Mouse (Mus musculus): Measurements from ENCODE around the gene Morn3.

The Morn3 gene

GRCm38 (mm10) chr5:123024312-123024711 lies 22.5 kb downstream of the Morn3 start:
- no peak for DNase-seq (ENCODE audit: low read depth, low spot score)

GRCm38 (mm10) chr5:123023049-123023448 lies 23.8 kb downstream of the Morn3 start:
- DNase-seq (ENCODE audit: low read depth, low spot score), result no peak

DNA sequence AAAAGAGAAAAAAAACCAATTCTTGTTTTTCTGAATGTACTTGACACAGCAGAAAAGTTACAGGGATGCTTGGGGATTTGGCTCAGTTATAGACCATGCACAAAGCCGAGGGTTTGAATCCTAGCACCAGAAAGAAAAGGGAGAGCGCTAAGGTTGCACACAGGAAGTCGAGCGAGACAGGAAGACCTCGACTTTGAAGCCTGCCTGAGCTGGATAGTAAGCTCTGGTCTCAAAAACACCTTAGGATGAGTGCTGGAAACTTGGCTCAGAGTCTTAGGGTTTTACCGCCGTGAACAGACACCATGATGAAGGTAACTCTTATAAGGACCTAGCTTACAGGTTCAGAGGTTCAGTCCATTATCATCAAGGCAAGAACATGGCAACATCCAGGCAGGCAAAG lies 25.4 kb downstream of the Morn3 start:
- no peak for DNase-seq (ENCODE audit: low read depth, low spot score)

DNA sequence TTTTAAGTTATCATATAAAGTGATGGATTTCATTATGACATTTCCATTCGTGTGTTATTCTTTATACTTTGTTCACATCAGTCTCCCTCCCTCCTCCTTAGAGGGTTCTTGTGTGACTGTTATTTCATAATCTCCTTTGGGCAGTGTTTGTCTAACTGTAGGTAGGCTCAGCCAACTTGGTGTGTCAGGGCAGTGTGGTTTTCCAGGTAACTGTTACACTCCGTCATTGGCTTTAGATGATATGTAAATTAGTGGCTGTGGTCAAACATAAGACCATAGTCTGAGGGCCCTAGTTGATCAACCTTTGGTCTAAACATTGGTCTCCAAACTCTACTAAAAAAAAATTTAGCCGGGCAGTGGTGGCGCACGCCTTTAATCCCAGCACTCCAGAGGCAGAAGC lies 26.4 kb downstream of the Morn3 start:
- DNase-seq (ENCODE audit: low read depth, low spot score), result no peak

DNA sequence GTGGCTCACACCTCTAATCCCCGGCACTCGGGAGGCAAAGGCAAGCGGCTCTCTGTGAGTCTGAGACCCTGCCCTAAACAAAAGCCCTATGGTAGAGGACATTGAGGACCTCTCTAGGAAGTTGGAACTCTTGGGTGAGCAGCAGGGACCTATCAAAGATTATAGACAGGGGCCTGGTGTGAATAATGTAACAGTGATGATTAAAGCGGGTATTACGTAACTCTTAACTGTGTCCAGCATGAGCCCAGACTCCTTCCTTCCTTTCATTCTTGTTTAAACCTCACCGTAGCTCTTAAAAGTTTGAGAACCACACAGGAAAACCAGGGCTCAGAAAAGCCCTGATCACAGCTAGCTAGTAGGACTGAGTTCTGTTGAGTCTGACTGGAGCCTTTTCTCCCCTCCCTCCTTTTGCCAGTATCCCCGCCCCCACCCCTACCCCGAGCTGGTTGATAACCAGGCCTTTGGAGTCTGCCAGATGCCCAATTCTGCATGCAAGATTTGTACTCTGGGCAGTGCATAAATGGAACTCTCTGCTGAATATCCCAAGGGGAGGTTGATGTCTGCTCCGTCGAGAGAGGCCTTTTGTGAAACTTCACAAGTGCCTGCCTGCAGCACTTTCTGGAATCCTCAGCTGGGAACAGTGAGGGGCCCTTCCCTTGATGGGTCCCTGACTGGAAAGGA lies 27.3 kb downstream of the Morn3 start:
- DNase-seq (ENCODE audit: low read depth, low spot score), result no peak

DNA sequence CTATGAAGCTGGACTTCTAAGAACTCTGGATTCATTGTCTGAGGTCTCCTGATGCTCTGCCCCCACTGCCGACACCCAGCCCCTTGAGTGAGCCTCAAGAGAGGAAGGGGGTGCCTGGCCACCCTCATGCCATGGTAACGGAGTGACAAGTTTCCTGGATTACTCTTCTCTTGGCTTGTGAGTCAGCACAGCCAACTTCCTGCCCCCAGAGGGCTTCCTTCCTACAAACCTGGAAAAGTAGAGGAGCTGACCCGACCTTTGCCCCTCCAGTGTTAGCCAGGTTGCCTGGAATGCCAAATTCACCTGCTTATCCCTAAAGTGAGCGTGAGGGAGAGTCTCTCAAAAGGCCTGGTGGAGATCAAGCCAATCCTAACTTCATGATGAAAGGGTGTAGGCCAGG lies 29.3 kb downstream of the Morn3 start:
- no peak for DNase-seq (ENCODE audit: low read depth, low spot score)

GRCm38 (mm10) chr5:123015915-123016314 lies 30.9 kb downstream of the Morn3 start:
- peak; percentile 64 for DNase-seq (ENCODE audit: low read depth, low spot score)

- DNase-seq (ENCODE audit: low read depth, low spot score), result peak; percentile 95
Observed at GRCm38 (mm10) chr5:123014753-123015701, 31.8 kb downstream of the Morn3 start, which contains the start of gene Orai1. Orai1 (plus strand) TSS chr5:123015074.

- DNase-seq (ENCODE audit: low read depth, low spot score), result peak; percentile 92
Observed at GRCm38 (mm10) chr5:123013599-123014315, 33.1 kb downstream of the Morn3 start.

DNA sequence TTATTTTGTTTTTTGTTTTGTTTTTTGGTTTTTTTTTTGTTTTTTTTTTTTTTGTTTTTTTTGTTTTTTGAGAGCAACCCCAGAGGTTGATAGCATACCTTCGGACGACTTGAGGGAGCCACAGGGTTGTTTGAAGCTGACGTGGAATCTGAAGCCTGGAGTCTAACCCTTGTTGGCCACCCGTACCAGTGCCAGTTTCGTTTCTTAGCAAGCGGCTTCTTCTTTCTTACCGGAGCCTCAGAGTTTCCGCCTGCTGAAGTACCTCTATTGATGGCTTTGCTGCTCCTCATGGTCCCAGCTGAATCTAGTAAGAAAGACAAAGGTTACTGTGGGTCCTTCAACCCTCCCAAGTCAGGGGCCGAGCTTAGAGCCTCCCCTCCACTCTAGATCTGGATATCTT lies 35.1 kb downstream of the Morn3 start:
- no peak for DNase-seq (ENCODE audit: low read depth, low spot score)

DNA sequence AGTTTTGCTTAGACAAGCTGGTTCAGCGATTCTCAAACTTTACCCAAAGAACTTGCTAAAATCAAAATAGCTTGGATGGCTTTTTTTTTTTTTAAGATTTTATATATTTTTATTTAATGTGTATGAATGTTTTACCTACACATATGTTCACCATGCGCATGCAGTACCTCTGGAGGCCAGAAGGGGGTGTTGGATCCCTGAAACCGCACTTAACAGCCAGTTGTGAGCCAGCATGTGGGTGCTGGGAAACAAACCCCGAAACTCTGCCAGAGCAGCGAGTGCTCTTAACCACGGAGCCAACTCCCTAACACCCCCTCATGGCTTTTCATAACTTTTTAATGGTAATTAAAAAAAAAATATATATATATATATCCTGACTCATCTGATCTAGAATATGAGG lies 36.0 kb downstream of the Morn3 start:
- DNase-seq (ENCODE audit: low read depth, low spot score), result peak; percentile 73

- no peak for DNase-seq (ENCODE audit: low read depth, low spot score)
Observed at GRCm38 (mm10) chr5:123009873-123010272, 36.9 kb downstream of the Morn3 start.

DNA sequence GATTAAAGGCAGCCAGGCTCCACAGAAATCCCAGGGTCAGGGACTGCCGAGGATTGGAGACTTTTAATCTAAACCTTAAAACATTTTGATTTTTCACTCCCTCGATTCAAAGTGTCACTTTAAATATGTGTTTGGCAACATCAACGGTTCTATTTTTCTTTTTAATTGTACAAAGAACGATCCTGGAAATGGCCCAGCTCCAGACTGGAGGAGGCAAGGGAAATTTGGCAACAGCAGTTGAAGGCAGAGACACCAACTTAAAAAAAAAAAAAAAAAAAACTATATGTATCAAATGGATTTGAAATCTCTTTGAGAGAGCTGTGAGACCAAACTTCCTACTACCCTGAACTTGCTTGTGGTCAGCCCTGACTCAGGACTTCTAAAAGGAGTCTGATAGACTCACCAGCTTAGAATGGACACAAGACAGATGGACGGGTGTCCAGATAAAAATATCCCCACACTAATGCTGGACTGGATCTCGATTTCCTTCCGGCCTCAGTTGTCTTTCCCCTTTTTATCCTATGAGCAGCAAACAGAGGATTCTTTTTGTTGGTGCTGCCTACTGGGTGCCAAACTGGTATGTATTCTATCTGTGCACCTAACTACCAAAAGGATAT lies 37.8 kb downstream of the Morn3 start:
- DNase-seq (ENCODE audit: low read depth, low spot score), result no peak

DNA sequence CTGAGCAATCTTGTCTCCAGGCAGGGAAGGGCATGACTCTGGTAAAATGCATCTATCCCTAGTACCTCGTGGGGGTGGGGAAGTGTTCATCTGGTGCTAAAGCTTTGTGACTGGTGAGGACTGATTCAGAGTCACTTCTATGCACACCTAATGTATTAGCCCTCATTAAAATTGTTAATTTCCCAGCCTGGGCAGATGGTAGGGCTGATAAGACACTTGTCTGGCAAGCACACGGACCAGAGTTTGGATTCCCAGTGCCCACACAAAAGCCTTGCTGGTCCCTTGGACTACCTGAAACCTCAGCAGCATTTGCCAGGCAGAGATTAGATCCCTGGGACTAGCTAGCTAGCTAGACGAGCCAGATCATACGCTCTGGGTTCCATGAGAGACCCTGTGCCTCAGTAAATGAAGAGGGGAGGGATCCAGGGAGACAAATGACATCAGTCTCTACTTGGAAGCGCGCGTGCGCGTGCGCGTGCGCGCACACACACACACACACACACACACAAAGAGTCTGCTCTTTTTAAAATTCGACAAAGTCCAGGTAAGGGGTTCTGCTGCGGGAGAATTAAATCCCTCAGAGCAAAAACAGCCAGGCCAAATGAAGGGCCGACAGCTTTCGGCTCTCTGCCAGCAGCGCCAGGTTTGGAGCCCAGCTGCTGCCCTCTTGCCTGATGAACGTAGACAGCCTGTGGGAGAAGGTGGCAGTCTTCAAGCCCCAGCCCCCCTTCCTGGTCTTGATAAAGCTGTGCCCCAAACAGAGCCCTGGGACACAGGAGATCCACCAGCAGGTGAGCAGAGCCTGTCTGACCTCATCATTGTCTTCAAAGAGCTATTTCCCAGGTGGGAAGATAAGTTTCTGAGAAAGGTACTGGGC lies 40.9 kb downstream of the Morn3 start:
- DNase-seq (ENCODE audit: low read depth, low spot score), result no peak

GRCm38 (mm10) chr5:123000901-123001300 lies 45.9 kb downstream of the Morn3 start:
- no peak for DNase-seq (ENCODE audit: low read depth, low spot score)

- no peak for DNase-seq (ENCODE audit: low read depth, low spot score)
Observed at GRCm38 (mm10) chr5:122997205-122998204, 49.3 kb downstream of the Morn3 start.

DNA sequence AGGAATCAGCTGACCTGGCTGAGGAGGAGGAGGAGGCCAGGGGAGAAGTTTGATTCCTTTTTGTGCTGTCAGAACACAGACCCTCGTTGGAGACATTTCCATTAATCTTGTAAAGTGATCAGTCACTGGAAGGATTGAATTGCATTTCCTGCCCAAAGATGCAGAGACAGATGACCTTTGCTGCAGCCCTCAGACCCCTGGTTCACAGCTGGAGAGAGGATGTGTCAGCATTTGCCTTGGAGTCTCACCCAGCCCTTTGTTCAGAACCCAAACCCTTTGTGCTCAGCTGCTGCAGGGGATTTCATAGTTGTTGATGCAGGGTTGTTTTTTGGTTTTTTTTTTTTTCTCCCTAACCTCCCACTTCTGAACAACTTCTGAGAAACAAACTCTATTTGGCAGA lies 51.9 kb downstream of the Morn3 start:
- DNase-seq (ENCODE audit: low read depth, low spot score), result peak; percentile 97

DNA sequence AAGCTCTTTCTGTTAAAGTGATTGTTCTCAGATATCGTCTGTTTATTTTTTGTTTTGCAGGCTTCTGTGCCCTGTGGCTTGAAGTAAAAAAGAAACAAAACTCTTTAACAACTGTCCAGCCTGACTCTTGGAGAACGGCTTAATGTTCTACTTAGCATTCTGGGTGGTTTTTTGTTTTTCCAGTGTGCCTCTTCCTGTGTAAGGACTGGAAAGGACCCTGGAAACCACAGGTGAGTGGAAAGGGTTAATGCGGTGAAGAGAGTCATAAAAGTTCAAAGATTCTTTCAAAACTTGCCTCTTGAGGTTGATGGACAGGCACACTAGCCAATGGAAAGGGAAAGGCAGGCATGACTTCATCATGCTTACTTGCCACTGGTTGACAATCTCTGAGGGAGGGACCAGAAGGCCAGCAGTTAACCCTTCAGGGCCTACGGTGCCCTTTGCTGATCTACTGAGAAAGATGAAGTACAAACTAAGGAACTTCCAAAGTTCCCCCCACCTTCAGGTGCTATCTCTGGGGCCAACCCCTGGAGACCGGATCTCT lies 52.4 kb downstream of the Morn3 start:
- peak; percentile 100 for DNase-seq (ENCODE audit: low read depth, low spot score)

DNA sequence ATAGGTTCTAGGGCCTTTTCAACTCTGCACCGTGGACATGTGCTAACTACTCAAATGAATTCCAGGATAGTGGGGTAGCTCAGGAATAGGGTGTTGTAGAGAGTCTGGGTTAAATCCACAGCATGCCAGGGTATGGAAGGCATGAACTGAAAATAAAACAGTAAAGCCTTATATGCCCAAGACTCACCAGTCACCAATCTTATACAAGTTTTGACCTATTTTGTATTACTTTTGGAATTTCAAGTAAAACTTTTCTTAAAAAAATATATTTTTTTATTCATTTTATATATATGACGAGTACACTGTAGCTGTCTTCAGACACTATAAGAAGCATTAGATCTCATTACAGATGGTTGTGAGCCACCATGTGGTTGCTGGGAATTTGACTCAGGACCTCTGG lies 53.0 kb downstream of the Morn3 start:
- no peak for DNase-seq (ENCODE audit: low read depth, low spot score)
